Mouse (Mus musculus): Measurements from ENCODE around the gene Atp1b3. TPM values are rescaled to one million over a fixed set of nuclear protein-coding genes. Genes with fewer than 3 reads are reported as not detected.
"Not testable (repeated sequence)": the region's sequence is repeated elsewhere in the genome, so short reads cannot be mapped to it uniquely, and the experiment has no call there.

Atp1b3 gene
- polyA plus RNA-seq (2012; rRNA removed) (15.9 and 29.3 TPM in 2 replicates), polyA plus RNA-seq (2014; fragmentation: Nextera tagmentation; extraction: Ambion mirVana) (60.6 and 64.8 TPM in 2 replicates)

DNA sequence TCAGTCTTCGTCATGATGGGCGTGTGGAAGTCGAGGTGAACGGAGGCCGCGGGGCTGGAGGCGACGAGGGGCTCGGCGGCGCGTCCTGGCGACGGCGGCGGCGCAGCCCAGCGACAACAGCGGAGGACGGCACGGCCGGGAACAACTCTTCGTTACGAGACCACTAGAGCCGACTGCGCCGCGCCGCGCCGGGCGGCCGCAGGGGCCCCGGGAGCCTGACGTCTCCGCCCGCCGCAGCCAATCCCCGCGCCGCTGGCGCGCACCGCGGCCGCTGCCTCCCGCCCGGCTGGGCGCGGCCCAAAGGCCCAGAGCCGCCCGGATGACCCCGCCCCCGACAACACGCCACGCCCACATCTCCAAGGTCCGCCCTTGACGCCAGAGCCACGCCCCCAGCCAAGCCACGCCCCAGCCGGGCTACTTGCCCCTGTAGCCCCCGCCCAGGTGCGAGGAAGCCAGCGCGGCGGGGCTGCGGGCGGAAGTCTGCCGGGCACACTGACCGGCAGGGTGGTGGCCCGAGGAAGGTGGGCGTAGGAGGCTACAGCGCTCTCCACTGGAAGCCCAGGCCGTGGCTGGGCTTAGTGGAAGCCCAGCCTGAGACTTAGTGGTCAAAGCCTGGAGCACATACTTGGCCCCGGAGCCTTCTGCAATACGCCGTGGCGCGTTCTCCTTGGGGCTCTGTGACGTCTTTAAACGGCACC is at the start of gene Atp1b3:
Gene Atp1b3, minus strand, starts transcription at position 302 of the 698 bp plus-strand sequence.
- TF ChIP-seq CTCF (IDR thresholded peaks at IDR 0.05; ENCODE audit: low read depth), result no peak
- peak within 1 kb of the TSS; percentile 85 to 92 for H3K4me3 ChIP-seq (ENCODE audit: insufficient read depth in 1 of 2, low read depth in 2 of 2, low read length in 2 of 2)
- ATAC-seq (ENCODE audit: insufficient read depth), result peak; percentile 97
- H3K4me2 ChIP-seq (ENCODE audit: low read depth), result peak within 1 kb of the TSS; percentile 93
- WGBS (ENCODE audit: insufficient replicate concordance), result under 1% methylated on average over 61 of the region's 81 CpGs
- peak within 1 kb of the TSS; percentile 74 for H3K9ac ChIP-seq (replicated peaks)
- H3K4me1 ChIP-seq (replicated peaks; ENCODE audit: control insufficient read depth in 2 of 2, insufficient read depth in 2 of 2, low read length in 1 of 2), result peaks cover 12 to 13% of the 10 kb centered on the region in 2 experiments
- H3K27me3 ChIP-seq (ENCODE audit: control insufficient read depth, insufficient read depth, low read length), result no peaks in the 10 kb centered on the region; the same call in 1 of the 2 replicates
- peak; percentile 90 to 92 (median 91) for DNase-seq (ENCODE audit: low read depth in 3 of 3, low spot score in 3 of 3)
- H3K36me3 ChIP-seq (replicated peaks; ENCODE audit: control insufficient read depth, insufficient read depth, low read depth), result no peaks in the 10 kb centered on the region
- no peaks in the 10 kb centered on the region for H3K9me3 ChIP-seq (ENCODE audit: control insufficient read depth, low read length)
- peak within 1 kb of the TSS; percentile 89 for H3K27ac ChIP-seq

DNA sequence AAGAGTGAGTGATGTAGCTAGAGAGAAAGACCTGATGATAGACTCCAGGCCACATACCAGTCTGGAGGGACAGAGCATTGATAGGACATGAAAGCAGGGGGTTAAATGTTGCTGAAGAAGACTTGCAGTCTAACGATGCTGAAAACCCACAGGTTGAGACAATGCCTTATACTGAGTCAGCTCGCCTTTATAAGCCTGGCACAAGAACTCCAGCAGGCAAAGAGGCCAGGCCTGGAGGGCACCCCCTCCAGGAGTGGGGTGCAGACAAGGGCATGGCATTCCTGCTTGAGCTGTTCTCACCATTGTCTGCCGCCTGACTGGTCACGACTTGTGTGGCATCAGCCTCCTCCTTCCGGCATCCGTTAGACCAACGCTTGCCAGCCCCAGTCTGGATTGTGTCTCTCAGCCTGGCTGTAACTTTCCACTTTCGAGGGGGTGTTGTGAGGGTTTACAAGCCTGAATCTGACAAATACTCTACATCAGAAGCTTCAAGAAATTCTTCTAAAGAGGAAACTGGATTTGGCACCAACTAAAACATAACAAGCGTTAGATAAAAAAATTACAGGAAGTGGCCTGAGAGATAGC is 48.7 kb upstream of the Atp1b3 start:
- no peak overlapping the region for H3K4me3 ChIP-seq (ENCODE audit: insufficient read depth in 1 of 2, low read depth in 2 of 2, low read length in 2 of 2)
- no peak for DNase-seq (ENCODE audit: low read depth in 3 of 3, low spot score in 3 of 3)
- 61% methylated on average over 9 of the region's 9 CpGs for WGBS (ENCODE audit: insufficient replicate concordance)

DNA sequence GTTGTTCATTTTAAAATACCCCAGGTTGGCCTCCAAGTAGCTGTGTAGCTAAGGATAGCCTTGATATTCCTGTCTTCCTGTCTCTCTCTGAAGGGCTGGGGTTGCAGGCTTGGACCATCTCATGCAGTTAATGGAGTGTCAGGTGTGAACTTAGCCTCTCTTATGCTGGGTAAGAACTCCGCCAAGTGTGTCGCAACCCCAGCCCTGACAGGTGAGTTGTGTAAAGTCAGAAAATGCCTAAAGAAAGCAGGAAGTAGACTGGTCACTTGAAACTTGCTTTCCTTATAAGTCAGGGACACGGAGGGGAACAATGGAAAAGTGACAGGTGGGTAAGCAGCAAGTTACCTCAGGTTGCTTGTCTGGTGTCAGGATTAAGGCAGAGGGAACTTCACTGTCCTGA is 40.1 kb upstream of the Atp1b3 start:
- Histone ChIP-seq H3K27me3 (ENCODE audit: control insufficient read depth, insufficient read depth, low read length) (no peaks in the 10 kb centered on the region), H3K4me3 (ENCODE audit: insufficient read depth in 1 of 2, low read depth in 2 of 2, low read length in 2 of 2) (no peak overlapping the region), H3K9me3 (ENCODE audit: control insufficient read depth, low read length) (no peaks in the 10 kb centered on the region), H3K4me1 (replicated peaks; ENCODE audit: control insufficient read depth in 2 of 2, insufficient read depth in 2 of 2, low read length in 1 of 2) (peaks cover 0 to 2% of the 10 kb centered on the region in 2 experiments; a peak in 1 of 4 replicates), H3K4me2 (ENCODE audit: low read depth) (no peak overlapping the region), H3K27ac (no peak overlapping the region), H3K36me3 (replicated peaks; ENCODE audit: control insufficient read depth, insufficient read depth, low read depth) (no peaks in the 10 kb centered on the region), H3K9ac (replicated peaks) (no peak overlapping the region)
- TF ChIP-seq EP300 (IDR thresholded peaks at IDR 0.05; ENCODE audit: low read depth) (no peak), CTCF (IDR thresholded peaks at IDR 0.05; ENCODE audit: low read depth) (no peak)
- WGBS (ENCODE audit: insufficient replicate concordance), result 62% methylated on average over 3 of the region's 3 CpGs
- ATAC-seq (ENCODE audit: insufficient read depth), result no peak
- no peak for DNase-seq (ENCODE audit: low read depth in 3 of 3, low spot score in 3 of 3)

More for the DNA sequence above, 48.7 kb upstream of the Atp1b3 start:
- TF ChIP-seq EP300 (IDR thresholded peaks at IDR 0.05; ENCODE audit: low read depth) (no peak), CTCF (IDR thresholded peaks at IDR 0.05; ENCODE audit: low read depth) (no peak)
- Histone ChIP-seq H3K4me2 (ENCODE audit: low read depth) (no peak overlapping the region), H3K27ac (no peak overlapping the region), H3K36me3 (replicated peaks; ENCODE audit: control insufficient read depth, insufficient read depth, low read depth) (no peaks in the 10 kb centered on the region), H3K9me3 (ENCODE audit: control insufficient read depth, low read length) (no peaks in the 10 kb centered on the region), H3K4me1 (replicated peaks; ENCODE audit: control insufficient read depth in 2 of 2, insufficient read depth in 2 of 2, low read length in 1 of 2) (no peaks in the 10 kb centered on the region; a peak in 2 of 4 replicates), H3K9ac (replicated peaks) (no peak overlapping the region), H3K27me3 (ENCODE audit: control insufficient read depth, insufficient read depth, low read length) (no peaks in the 10 kb centered on the region)
- no peak for ATAC-seq (ENCODE audit: insufficient read depth)

DNA sequence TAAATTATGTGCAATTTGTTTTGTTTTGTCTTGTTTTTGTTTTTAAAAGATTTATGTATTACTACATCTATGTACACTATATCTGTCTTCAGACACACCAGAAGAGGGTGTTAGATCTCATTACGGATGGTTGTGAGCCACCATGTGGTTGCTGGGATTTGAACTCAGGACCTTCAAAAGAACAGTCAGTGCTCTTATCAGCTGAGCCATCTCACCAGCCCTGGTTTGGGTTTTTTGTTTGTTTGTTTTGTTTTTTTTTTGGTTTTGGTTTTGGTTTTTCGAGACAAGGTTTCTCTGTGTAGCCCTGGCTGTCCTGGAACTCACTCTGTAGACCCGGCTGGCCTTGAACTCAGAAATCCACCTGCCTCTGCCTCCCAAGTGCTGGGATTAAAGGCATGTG is 35.7 kb upstream of the Atp1b3 start:
- H3K27ac ChIP-seq, result not testable (repeated sequence)

DNA sequence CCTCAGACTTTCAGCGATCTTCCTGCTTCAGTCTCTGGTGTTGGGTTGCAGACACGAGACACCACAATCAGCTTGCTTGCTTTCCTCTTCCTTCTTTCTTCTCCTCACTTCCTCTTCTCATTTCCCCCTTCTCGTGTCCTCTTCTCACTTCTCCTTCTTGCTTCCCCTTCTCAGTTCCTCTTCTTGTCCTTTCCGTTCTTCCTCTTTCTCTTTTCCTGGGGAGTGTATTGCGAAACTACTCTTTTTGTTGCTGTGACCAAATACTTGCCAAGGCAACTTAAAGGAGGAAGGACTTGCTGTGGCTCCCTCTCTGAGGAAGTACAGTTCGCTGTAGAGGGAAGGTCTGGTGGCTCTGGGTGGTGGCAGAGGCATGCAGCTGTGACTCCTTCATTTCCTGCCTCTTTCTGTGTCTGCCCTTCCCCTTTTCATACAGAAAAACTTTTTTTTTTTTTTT is 35.2 kb upstream of the Atp1b3 start:
- H3K4me2 ChIP-seq (ENCODE audit: low read depth), result no peak overlapping the region
- H3K27me3 ChIP-seq (ENCODE audit: control insufficient read depth, insufficient read depth, low read length), result no peaks in the 10 kb centered on the region
- 22% methylated on average over 6 of the region's 6 CpGs for WGBS (ENCODE audit: insufficient replicate concordance)
- no peak overlapping the region for H3K27ac ChIP-seq
- DNase-seq (ENCODE audit: low read depth in 3 of 3, low spot score in 3 of 3) (peak; percentile 26 to 59 (median 34)), ATAC-seq (ENCODE audit: insufficient read depth) (no peak)
- H3K9me3 ChIP-seq (ENCODE audit: control insufficient read depth, low read length), result no peaks in the 10 kb centered on the region
- TF ChIP-seq EP300 (IDR thresholded peaks at IDR 0.05; ENCODE audit: low read depth) (no peak), CTCF (IDR thresholded peaks at IDR 0.05; ENCODE audit: low read depth) (no peak)
- no peaks in the 10 kb centered on the region for H3K36me3 ChIP-seq (replicated peaks; ENCODE audit: control insufficient read depth, insufficient read depth, low read depth)
- H3K4me1 ChIP-seq (replicated peaks; ENCODE audit: control insufficient read depth in 2 of 2, insufficient read depth in 2 of 2, low read length in 1 of 2), result peaks cover 0 to 14% of the 10 kb centered on the region in 2 experiments; a peak in 2 of 4 replicates
- H3K9ac ChIP-seq (replicated peaks), result no peak overlapping the region
- no peak overlapping the region for H3K4me3 ChIP-seq (ENCODE audit: insufficient read depth in 1 of 2, low read depth in 2 of 2, low read length in 2 of 2)

More for the DNA sequence above, 35.7 kb upstream of the Atp1b3 start:
- not testable (repeated sequence) for ATAC-seq (ENCODE audit: insufficient read depth); H3K27me3 ChIP-seq (ENCODE audit: control insufficient read depth, insufficient read depth, low read length); H3K4me3 ChIP-seq (ENCODE audit: insufficient read depth in 1 of 2, low read depth in 2 of 2, low read length in 2 of 2); H3K36me3 ChIP-seq (replicated peaks; ENCODE audit: control insufficient read depth, insufficient read depth, low read depth); H3K9ac ChIP-seq (replicated peaks); H3K4me2 ChIP-seq (ENCODE audit: low read depth); H3K4me1 ChIP-seq (replicated peaks; ENCODE audit: control insufficient read depth in 2 of 2, insufficient read depth in 2 of 2, low read length in 1 of 2); H3K9me3 ChIP-seq (ENCODE audit: control insufficient read depth, low read length); DNase-seq (ENCODE audit: low read depth in 3 of 3, low spot score in 3 of 3)
- 53% methylated on average over 3 of the region's 3 CpGs for WGBS (ENCODE audit: insufficient replicate concordance)

Measured in liver, embryonic 14.5 days (tissue).